Mouse (Mus musculus) heart, postnatal 14 days (tissue): ENCODE data around the gene Zfp553. TPM values are rescaled to one million over a fixed set of nuclear protein-coding genes. Genes with fewer than 3 reads are reported as not detected.

Experiments
- total RNA-seq, 2 experiments: library from RNA; stranded (reverse); gene quantifications; 2 replicates each; pipeline ENCODE4 v1.2.3; 2021

The Zfp553 gene
- total RNA-seq, 2 experiments from 2014 or later: 6.9 to 7.0 TPM

Other genes starting within 250 kb of the Zfp553 start
- gene Mvp, start 218.4 kb upstream of the Zfp553 start, total RNA-seq: 10 to 100 TPM; 44.6 to 45.9 TPM
- gene Pagr1b, start 216.6 kb upstream of the Zfp553 start, total RNA-seq: not detected
- gene Pagr1a, start 215.7 kb upstream of the Zfp553 start, total RNA-seq: 10 to 100 TPM; 15.2 to 20.6 TPM
- 10 to 100 TPM; 18.0 to 19.8 TPM for gene Gm42742, start 212.0 kb upstream of the Zfp553 start, total RNA-seq
- 1 to 10 TPM; 1.1 to 1.2 TPM for gene Prrt2, start 211.8 kb upstream of the Zfp553 start, total RNA-seq
- 10 to 100 TPM; 81.8 to 91.3 TPM for gene Maz, start 206.0 kb upstream of the Zfp553 start, total RNA-seq
- gene Kif22, start 190.6 kb upstream of the Zfp553 start, total RNA-seq: 1 to 10 TPM; 4.6 to 8.2 TPM
- gene Zg16, start 145.7 kb upstream of the Zfp553 start, total RNA-seq: not detected
- 1 to 10 TPM; 1.4 to 3.0 TPM for gene AI467606, start 141.7 kb upstream of the Zfp553 start, total RNA-seq
- not detected for gene Qprt, start 110.8 kb upstream of the Zfp553 start, total RNA-seq
- 1 to 10 TPM in 1 of 2 experiments, under 1 TPM in 1; 0.38 to 2.0 TPM for gene Spn, start 95.2 kb upstream of the Zfp553 start, total RNA-seq
- 10 to 100 TPM; 38.0 to 43.7 TPM for gene Cd2bp2, start 37.0 kb upstream of the Zfp553 start, total RNA-seq
- gene Tbc1d10b, start 24.6 kb upstream of the Zfp553 start, total RNA-seq: 10 to 100 TPM; 29.2 to 30.5 TPM
- 1 to 10 TPM; 1.1 to 4.2 TPM for gene Mylpf, start 24.2 kb upstream of the Zfp553 start, total RNA-seq
- gene Sept1, start 69 bp downstream of the Zfp553 start, total RNA-seq: 10 to 100 TPM in 1 of 2 experiments, 1 to 10 TPM in 1; 7.5 to 18.8 TPM
- 10 to 100 TPM; 17.8 to 21.3 TPM for gene Zfp771, start 11.2 kb downstream of the Zfp553 start, total RNA-seq
- 10 to 100 TPM; 38.4 to 46.7 TPM for gene Dctpp1, start 27.6 kb downstream of the Zfp553 start, total RNA-seq
- gene Sephs2, start 41.0 kb downstream of the Zfp553 start, total RNA-seq: 10 to 100 TPM; 29.3 to 30.2 TPM
- gene Itgal, start 63.2 kb downstream of the Zfp553 start, total RNA-seq: 1 to 10 TPM; 2.0 to 5.7 TPM
- gene Zfp768, start 112.5 kb downstream of the Zfp553 start, total RNA-seq: 10 to 100 TPM; 39.1 to 39.9 TPM
- 1 to 10 TPM; 4.6 to 5.8 TPM for gene Zfp747, start 143.0 kb downstream of the Zfp553 start, total RNA-seq
- gene 9130019O22Rik, start 154.1 kb downstream of the Zfp553 start, total RNA-seq: 1 to 10 TPM; 2.4 to 3.3 TPM
- 1 to 10 TPM; 3.8 to 4.0 TPM for gene E430018J23Rik, start 160.6 kb downstream of the Zfp553 start, total RNA-seq
- 1 to 10 TPM; 3.4 to 4.1 TPM for gene Zfp764, start 173.8 kb downstream of the Zfp553 start, total RNA-seq
- 1 to 10 TPM; 3.2 to 3.4 TPM for gene Zfp688, start 189.0 kb downstream of the Zfp553 start, total RNA-seq
- 1 to 10 TPM; 1.4 to 1.6 TPM for gene Zfp689, start 216.1 kb downstream of the Zfp553 start, total RNA-seq
- gene Prr14, start 226.6 kb downstream of the Zfp553 start, total RNA-seq: 10 to 100 TPM; 25.9 to 29.4 TPM
- gene Fbrs, start 246.1 kb downstream of the Zfp553 start, total RNA-seq: 10 to 100 TPM; 38.4 to 43.1 TPM